Mouse (Mus musculus): Measurements from ENCODE around the gene Eif4g1.
A peak's percentile ranks its signal among the peaks of the same experiment; 100 is the strongest.
"Not testable (repeated sequence)": the region's sequence is repeated elsewhere in the genome, so short reads cannot be mapped to it uniquely, and the experiment has no call there.

Eif4g1 gene

DNA sequence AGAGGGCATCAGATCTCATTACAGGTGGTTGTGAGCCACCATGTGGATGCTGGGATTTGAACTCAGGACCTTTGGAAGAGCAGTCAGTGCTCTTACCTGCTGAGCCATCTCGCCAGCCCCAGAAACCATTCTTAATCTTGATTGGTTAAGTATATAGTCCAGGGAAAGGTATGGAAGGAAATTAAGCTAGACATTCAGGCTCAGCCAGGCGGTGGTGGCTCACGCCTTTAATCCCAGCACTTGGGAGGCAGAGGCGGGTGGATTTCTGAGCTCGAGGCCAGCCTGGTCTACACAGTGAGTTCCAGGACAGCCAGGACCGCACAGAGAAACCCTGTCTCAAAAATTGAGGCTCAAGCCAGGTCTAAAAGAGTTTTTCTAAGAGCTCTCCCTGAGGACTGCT, at the start of gene Eif4g1:
Gene Eif4g1 (plus strand): TSS at position 301 of the 400 bp plus-strand sequence.
- DNase-seq (ENCODE audit: low spot score in 2 of 2), result not testable (repeated sequence)

DNA sequence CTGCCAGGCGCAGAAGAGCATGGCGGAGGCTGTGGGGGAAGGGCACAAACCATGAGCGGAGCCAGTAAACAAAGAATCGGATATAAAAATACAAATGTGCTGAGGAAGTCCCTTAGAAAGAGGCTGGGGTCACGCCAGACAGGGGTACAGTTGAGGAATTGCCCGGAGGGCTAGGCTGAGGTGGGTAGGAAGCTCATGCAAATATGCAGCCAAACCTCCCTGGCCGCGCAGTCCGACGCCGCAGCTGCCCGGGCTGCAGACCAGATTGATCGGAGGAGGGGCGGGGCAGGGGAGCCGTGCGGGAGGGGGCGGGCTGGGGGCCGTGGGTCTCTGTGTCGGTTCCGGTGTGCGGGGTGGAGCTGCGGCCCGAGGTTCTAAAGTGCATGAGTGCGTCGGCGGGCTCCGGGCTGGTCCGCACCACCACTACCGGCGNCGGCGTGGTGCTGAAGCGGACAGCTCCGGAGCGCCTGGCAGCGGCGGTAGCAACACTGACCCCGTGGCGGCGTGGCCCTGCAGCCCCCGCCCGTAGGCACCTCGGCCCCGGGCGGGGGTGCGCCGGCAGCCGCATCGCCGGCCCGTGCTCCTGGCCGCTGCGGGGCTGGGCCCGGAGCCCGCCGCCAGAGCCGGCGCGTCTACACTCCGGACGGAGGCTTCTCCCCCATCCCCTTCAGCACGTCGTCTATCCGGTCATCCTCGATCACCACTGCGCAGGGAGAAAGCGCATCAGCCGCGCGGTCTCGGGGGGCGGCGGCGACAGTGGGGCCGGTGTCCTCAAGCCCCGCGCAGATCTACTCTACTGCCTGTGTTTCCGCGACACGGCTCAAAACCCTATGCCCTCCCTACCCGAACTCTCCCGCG, 48.3 kb upstream of the Eif4g1 start:
- no peak for DNase-seq (ENCODE audit: low spot score in 2 of 2)

DNA sequence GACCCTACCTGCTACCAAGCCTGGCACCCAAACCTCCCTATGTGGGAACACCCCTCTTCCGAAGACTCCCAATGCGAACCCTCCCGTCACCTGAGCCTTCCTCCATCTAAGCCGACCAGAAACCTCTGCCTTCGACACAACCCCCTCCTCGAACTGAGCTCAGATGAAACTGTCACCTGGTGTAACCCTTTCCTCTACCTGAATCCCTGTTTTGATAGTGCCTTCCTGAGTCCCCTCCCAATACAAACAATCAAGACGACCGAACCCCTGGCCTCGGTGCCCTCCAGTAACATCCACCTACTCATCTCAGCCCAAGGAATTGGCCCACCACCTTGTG, 47.7 kb upstream of the Eif4g1 start:
- no peak for DNase-seq (ENCODE audit: low spot score in 2 of 2)

DNA sequence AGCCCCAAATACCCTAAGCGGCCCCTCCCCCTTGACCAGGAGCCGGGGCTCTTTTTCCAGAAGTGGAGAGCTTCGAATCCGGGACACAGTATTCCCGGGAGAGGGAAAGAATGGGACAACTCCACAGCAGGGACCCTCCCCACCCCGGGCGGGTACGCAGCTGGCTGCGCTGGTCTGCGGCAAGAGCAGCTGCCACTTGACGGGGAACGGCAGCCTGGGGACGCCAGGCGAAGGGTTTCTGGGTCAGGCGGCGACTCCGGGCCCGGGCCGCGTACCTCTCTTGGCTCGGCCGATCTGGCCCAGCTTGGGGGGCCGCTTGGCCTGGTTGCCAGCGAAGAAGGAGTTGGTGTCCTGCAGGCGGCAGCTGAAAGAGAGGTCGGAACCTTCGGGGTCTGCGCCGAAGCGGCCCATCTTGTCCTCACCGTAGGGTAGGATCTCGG, 47.3 kb upstream of the Eif4g1 start:
- DNase-seq (ENCODE audit: low spot score in 2 of 2), result peak in 1 of 2 experiments; percentile 54

DNA sequence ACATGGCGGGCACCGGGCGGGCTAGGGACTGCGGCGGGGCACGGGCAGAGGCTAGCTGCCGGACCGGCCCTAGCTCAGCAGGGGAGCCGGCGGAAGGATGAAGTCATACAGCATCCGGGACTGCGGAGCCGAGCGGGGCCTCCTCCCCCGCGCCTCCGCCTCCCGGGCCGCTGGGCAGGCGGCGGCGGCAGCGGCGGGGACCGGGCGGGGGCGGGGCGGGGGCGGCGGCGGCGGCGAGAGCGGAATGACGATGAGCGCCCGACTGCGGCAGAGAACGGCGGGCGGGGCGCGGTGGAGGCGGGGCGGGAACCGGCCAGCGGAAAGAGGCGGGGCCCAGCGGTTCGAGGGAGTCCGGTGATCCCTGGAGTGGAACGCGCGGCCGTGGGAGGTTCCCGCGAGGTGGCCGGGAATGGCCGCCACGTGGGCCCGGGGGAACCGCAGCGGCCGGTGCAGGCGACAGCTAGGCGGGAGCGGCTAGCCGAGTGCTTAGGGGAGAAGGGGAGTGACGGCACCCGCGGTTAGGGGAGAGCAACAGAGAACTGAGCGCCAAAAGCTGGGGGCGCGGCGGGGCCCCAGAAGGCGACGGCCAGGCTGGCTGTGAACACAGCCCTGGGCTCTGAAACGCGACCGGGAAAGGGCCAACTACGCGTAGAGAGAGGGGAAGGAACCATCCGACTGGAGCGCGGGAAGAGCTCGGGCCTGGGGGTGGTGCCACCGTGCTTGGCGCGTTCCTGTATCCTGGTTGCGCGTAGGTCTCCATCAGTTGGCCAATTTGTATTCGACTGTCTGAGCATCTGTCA, 46.7 kb upstream of the Eif4g1 start, which contains the start of gene Camk2n2:
Gene Camk2n2 (minus strand): TSS at position 97 of the 800 bp plus-strand sequence.
- peak in 1 of 2 experiments; percentile 54 for DNase-seq (ENCODE audit: low spot score in 2 of 2)

DNA sequence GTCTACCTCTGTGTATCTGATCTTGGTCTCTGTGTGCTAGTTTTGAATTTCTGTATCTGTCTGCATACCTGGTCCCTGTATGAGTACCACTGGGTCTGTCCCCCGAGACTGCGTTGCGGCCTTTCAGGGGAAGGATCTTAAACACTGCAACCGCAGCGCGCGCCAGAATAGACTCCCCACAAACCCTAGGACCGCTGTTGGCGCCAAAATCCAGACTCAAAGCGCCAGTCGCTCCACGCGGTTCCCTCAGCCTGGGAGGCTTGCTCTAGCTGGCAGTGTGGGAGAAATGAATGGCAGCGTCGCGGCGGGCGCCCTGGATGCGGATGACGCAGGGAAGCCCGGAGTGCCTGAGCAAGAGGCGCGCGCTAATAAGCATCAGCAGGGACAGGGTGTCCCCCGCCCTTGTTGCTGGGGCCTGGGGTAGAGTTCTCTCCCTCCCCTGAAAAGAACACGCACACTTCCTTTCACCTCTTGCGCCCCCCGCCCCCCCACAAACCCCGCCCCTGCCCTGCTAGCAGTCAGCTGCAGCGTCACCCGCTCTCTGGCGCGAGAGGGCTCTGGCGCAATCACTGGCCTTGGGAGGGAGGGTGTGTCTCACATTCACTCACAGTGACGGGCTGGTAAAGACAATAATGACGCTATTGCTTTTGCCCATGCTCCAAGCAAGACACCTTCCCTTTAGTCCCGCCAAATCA, 46.0 kb upstream of the Eif4g1 start:
- peak in 1 of 2 experiments; percentile 65 for DNase-seq (ENCODE audit: low spot score in 2 of 2)

DNA sequence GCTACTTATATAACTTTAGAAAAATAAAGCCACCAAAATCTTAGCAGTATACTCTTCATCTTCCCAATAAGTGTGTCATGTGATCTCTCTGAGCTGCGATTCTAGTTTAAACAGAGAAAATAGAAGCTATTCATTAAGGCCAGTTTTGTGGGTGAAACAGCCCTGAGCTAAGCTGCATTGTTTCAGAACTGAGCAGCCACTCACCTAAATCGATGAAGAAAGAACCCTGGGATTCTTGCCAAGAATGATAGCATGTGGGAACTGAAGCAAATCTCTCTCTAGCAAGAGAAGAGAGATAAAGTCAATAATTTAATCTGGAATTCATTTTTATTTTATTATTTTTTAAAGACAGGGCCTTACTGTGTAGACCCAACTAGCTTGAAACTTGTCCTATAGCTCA, 44.9 kb upstream of the Eif4g1 start:
- no peak for DNase-seq (ENCODE audit: low spot score in 2 of 2)

DNA sequence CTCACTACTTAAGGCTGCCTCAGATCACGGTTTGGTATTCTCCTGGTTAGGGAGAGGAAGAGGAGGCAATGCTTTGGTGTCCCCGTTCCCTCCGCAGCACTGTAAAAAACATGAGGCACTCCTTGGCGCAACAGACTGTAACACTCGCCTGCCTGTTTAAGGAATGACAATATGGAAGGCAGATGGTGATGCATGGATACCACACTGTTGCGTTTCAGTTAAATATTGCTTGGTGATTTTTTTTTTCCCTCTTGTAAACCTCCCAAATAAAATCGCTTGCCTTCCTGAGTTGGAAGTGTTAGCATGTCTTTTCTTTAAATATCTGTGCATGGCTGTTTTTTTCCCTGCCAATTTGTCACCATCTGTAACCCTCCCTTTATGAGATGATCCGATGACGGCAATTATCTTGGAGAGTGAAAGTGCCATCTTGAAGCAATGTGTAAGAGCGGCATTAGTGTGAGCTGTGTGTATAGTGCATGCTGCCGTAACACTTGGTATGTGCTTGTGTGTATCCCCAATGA, 39.2 kb upstream of the Eif4g1 start:
- no peak for DNase-seq (ENCODE audit: low spot score in 2 of 2)

DNA sequence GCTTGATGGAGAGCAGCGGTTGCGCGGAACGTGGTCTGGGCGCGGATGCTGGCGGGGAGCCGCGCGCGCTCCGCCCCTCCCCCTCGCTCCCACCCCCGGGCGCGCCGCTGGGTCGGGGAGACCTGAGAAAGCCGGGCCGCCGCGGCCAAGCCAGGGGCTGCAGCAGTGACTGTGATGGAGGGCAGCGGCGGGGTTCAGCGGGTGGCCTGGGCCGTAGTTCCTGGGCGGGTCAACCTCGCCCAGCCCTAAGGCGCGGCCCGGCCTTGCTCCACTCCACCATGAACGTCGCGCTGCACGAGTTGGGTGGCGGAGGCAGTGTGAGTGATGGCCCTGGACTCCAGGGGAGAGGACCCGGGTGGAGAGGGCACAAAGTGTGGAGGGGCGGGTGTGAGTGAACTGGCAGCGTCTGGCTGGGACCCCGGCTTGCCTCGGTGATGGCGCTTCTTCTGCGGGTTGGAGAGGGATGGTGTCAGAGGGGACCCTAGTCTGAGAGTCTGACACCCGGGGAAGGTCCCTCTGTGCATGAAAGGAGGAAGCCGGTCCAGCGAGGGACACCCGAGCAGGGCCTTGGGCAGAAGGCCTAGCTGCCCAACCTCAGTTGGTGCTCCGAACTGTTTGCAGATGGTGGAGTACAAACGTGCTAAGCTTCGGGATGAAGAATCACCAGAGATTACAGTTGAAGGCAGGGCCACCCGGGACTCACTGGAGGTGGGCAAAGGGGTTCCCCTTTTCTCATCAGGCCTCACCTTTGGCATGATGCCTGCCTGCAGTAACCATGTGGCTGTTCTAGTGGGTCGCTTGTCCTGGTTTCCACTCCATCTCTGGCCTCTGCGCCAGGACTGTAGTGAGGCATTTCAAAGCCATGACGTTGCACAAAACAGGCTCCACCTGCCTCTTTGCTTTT, 38.1 kb upstream of the Eif4g1 start, which contains the start of gene Ece2:
Gene Ece2 (plus strand): TSS at position 98 of the 904 bp plus-strand sequence.
- peak in 1 of 2 experiments; percentile 36 for DNase-seq (ENCODE audit: low spot score in 2 of 2)

DNA sequence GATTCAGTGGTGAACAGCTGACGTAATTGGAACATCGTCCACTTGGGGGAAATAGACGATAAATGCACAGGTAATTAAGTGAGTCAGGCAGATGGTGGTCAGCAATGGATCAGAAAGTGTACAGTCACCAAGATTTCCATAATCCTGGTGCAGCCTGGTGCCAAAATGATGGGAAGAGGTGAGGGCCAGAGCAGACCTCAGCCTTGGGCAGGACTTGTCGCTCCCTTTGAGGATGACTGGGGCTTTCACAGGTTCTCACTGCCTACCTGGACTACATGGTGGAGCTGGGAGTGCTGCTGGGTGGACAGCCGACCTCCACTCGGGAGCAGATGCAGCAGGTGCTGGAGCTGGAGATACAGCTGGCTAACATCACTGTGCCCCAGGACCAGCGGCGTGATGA, 30.7 kb upstream of the Eif4g1 start:
- DNase-seq (ENCODE audit: low spot score in 2 of 2), result no peak

DNA sequence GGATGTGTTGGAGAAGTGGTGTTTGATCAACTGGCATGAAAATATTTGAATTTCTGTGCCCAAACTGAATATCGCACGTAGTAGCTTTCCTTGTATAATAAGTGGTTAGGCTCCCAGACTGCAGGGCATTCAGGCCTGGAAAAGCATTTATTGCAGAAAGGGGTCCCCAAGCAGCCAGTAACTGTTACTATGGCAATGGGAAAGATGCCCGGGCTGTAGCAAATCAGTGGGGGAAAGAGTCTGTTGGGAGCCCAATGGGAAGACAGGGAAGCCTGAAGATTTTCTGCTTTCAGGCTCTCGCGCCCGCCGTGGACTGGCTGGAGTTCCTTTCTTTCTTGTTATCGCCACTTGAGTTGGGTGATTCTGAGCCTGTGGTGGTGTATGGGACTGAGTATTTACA, 29.7 kb upstream of the Eif4g1 start:
- peak; percentile 48 to 62 for DNase-seq (ENCODE audit: low spot score in 2 of 2)

DNA sequence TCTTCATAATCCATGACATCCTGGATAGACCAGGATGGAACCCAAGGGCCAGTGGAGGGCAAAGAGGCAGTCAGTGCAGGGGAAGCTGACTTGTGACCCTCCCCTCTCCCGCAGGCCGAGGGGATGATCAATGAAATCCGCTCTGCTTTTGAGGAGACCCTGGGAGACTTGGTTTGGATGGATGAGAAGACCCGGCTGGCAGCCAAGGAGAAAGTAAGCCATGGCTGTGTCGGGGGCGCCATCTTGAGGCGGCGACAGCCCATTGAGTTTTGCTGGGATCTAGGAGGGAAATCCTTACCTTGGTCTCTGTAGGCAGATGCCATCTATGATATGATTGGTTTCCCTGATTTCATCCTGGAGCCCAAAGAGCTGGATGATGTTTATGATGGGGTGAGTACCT, 26.0 kb upstream of the Eif4g1 start:
- peak; percentile 58 to 77 for DNase-seq (ENCODE audit: low spot score in 2 of 2)

DNA sequence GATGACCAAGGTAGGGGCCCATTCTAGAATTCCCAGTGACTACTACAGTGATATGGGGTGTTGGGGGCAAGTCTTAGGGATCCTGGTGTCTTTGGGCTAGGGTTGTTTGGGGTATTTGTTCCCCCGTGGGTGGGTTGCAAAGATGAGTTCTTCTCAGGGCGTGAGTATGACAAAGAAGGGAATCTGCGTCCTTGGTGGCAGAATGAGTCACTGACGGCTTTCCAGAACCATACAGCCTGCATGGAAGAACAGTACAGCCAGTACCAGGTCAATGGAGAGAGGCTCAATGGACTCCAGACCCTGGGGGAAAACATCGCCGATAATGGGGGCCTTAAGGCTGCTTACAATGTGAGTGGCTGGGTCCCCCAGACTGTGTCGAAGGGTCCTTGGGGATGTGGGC, 24.2 kb upstream of the Eif4g1 start:
- no peak for DNase-seq (ENCODE audit: low spot score in 2 of 2)

DNA sequence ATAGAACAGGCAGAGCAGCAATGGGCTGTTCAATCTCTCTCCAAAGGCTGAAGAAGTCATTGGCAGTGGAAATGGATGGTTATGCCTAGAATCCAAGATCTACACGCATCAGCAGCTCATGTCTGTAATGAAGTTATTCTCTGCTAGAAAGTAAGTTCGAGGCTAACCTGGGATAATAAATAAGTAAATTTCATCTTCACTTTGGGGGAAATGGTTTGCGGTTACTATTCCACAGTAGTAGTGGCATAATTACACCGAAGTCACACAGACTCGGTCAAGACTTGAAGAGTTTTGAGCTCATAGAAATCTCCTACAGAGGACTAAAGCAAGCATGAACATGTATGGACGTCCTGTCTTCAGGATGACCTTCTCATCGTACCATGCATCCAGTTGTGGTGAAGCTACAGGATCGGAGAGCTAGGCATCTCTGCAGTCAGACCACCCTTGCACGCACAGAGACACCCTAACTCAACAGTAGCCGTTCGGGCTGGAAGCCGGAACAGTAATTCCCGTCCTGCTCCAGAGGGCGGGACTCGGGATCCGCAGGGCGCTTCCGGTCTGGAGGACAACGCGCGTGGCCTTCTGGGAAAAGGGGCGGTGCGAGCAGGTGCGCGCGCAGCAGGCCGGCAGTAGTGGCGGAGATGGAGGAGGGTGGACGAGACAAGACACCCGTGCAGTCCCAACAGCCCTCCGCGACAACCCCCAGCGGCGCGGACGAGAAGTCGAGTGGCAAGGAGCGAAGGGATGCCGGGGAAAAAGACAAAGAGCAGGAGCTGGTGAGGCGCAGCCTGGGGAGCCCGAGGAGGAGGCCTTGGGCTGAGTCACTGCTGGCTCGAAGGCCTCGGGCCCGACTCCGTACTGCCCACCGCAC, 16.8 kb upstream of the Eif4g1 start, which contains the start of gene Psmd2:
Gene Psmd2 (plus strand): TSS at position 577 of the 871 bp plus-strand sequence.
- peak; percentile 90 to 96 for DNase-seq (ENCODE audit: low spot score in 2 of 2)

DNA sequence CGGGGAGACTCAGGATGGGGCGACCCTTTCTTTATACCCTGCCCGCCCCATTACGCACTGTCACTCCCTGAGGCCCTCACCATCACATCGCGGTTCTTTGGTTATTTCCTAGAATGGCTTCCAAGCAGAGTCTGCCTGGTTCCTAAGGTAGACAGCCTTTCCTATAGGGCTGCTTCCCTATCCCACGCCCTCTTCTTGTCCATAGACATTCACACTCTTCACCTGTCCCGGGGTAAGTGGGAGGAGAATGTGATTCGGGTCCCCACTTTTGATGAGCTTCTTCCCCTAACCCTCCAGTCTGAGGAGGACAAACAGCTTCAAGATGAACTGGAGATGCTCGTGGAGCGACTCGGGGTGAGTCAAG, 16.2 kb upstream of the Eif4g1 start:
- no peak for DNase-seq (ENCODE audit: low spot score in 2 of 2)

DNA sequence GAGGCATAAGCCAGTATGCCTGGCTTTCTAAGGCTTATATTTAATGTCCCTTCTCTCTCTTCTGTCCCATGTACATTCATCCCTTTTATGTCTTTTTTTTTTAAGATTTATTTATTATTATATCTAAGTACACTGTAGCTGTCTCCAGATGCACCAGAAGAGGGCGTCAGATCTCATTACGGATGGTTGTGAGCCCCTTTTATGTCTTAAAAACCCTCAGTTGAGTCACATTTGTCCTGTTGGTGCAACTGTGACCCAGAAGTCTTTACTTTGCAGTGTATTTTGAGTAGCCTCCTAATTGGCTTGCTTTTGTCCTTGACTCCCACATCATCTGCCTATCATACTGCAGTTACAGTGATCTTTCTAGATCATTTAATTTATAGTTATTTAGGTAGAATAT, 14.8 kb upstream of the Eif4g1 start:
- DNase-seq (ENCODE audit: low spot score in 2 of 2), result no peak

DNA sequence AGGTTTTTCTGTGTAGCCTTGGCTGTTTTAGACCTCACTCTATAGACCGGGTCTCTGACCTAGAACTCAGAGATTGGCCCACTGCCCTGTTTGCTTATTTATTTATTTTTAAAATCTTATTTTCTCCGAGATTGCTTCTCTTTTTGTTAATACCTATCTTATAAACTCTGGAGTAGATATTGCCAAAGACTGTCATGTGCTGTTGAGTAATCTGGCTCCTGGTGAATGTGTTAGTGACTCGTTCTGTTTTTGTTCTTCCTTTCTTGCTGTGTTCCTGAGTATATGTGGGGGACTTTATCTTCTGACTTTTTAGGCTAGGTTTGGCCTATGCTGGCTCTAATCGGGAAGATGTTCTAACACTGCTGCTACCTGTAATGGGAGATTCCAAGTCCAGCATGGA, 10.5 kb upstream of the Eif4g1 start:
- DNase-seq (ENCODE audit: low spot score in 2 of 2), result no peak

DNA sequence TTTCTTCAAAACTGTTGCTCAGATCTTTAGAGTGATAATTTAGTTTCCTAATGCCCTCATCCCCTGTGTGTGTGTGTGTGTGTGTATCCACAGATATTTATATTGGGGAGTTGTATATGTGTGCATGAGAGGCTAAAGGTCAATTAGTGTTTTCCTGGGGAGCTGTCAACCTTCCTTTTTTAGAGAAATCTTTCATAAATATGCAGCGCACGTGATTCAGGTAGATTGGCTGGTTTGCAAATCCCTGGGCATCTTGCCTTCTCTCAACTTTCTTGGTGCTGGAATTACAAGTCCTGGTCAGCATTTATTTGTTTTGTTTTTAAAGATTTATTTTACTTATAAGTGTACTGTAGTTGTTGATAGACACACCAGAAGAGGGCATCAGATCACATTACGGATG, 2.2 kb downstream of the Eif4g1 start:
- DNase-seq (ENCODE audit: low spot score in 2 of 2), result no peak

DNA sequence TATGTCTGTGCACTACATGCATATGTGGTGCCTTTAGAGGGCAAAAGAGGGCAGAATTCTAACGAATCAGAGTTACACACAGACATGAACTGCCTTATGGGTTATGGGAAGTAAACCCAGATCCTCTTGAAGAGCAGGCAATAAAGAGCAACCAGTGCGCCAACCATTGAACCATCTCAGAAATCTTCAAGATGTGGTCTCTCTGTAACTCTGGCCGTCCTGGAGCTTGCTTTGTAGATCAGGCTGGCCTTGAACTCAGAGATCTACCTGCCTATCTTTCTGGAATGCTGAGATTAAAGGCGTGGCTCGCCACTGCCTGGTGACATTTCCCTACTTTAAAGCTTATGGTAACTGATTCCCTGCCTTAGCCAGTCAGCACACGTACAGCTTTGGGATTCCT, 3.8 kb downstream of the Eif4g1 start:
- no peak for DNase-seq (ENCODE audit: low spot score in 2 of 2)

DNA sequence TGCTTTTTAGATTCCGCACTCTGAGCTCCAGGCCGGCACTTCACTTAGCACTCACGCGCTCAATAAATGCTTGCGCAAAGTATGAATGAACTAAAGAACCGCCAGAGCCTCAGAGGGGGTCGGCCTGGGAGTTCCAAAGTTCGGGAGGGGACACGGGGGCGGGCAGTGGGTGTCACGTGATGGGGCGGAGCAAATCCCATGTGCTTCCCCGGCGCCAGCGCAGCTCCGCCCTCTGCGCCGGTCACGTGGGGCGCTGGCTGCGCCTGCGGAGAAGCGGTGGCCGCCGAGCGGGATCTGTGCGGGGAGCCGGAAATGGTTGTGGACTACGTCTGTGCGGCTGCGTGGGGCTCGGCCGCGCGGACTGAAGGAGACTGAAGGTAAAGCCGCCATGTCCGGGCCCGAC, 4.4 kb downstream of the Eif4g1 start:
- peak; percentile 93 to 96 for DNase-seq (ENCODE audit: low spot score in 2 of 2)

Measured in frontal cortex, postnatal 10 days (tissue).